Mouse (Mus musculus): ENCODE results near the gene Nacad. TPM values are rescaled to one million over a fixed set of nuclear protein-coding genes. Genes with fewer than 3 reads are reported as not detected.

Nacad gene
- polyA plus RNA-seq, 1 experiment from 2014 or later, result 3.4 TPM

DNA sequence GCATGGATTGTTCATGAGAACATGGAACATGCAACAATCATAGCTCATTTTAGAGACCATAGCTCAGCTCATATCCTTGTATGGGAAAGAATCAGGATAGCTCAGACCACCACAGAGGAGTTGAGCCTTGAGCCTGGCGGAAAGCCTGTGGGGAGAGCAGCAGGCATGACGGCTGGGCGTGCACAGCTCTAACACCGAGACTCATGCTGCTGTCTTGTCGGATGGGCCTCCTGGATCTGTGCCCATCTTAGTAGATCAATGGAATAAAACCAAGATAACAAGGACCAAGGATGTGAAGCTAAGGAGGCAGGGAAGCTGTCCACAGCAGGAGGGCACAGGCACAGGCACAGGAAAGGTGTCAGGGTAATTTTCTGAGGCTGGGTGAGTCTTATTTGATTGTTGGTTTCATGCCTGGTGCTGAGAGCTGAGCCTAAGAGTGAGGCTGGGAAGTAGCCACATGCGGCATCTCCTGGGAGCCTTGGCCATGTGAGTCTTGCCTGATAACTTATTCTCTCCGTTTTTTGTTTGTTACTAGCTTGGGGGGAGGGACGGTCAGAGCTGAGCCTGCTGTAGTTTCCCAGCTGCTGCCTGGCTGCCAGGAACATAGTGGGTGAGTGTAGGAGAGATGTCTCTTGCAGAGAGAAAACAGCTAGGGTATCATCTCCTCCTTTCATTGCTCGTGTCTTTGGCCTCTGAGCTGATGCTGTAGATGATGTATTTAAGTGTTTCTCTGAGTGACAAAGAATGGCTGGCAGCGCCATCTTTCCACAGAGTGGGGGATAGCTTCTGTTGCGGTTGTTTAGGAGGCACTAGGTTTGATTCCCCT lies 37.1 kb downstream of the Nacad start:
- H3K9ac ChIP-seq, result peak overlapping the region; percentile 40; the same call in 1 of the 2 replicates
- no peaks in the 10 kb centered on the region for H3K9me3 ChIP-seq
- H3K27me3 ChIP-seq, result no peaks in the 10 kb centered on the region
- no peak overlapping the region for H3K4me3 ChIP-seq
- H3K36me3 ChIP-seq, result peaks cover 38% of the 10 kb centered on the region
- no peak overlapping the region for H3K4me2 ChIP-seq
- no peak overlapping the region for H3K27ac ChIP-seq
- WGBS, result 72% methylated on average over 11 of the region's 11 CpGs
- peaks cover 7% of the 10 kb centered on the region; the same call in 1 of the 2 replicates for H3K4me1 ChIP-seq
- no peak for ATAC-seq (ENCODE audit: insufficient number of reproducible peaks, insufficient read depth, low FRiP score, low TSS enrichment, low read depth)

DNA sequence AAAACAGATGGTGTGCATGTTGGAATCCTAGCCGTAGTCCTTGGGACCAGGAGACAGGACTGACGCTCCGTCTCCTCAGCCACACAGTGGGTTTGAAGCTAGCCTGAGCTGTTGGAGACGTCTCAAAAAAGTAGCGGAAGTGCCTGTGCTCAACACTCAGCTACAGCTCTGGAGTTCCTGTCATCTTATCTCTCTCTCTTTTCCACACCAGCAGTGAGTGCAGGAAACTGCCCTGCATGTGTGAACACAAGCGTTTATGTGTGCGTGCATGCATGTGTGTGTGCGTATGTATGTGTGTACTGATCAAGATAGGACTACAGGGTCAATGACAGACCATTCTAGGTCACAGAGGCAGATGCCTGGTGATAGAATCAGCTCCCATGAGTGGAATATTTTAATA lies 37.9 kb downstream of the Nacad start:
- WGBS, result 82% methylated on average over 8 of the region's 8 CpGs
- H3K36me3 ChIP-seq, result peaks cover 36% of the 10 kb centered on the region
- no peak for ATAC-seq (ENCODE audit: insufficient number of reproducible peaks, insufficient read depth, low FRiP score, low TSS enrichment, low read depth)

DNA sequence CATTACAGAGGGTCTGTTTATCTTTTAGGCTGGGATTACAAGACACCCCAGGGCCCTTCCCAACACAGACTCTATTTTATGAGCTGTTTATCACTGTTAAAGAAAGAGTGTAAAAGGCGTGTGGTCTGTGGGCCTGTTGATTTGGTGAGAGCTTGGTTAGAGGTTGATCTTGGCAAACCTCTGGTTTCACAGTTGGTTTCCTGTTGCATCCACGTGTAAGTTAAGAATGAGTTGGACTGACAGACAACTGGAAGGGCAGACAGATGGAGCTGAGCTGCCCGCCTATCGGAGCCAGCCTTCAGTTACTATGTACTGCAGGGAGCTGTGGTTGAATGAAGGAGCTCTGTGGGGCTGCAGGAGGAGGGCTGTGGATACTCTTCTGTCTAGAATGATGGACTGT lies 39.4 kb downstream of the Nacad start:
- peaks cover 7% of the 10 kb centered on the region; the same call in 1 of the 2 replicates for H3K4me1 ChIP-seq
- no peak overlapping the region for H3K9ac ChIP-seq
- no peak overlapping the region for H3K4me3 ChIP-seq
- H3K9me3 ChIP-seq, result no peaks in the 10 kb centered on the region
- peaks cover 35% of the 10 kb centered on the region for H3K36me3 ChIP-seq
- H3K4me2 ChIP-seq, result no peak overlapping the region
- H3K27ac ChIP-seq, result no peak overlapping the region
- no peak for ATAC-seq (ENCODE audit: insufficient number of reproducible peaks, insufficient read depth, low FRiP score, low TSS enrichment, low read depth)
- WGBS, result 86% methylated on average over 4 of the region's 4 CpGs
- H3K27me3 ChIP-seq, result no peaks in the 10 kb centered on the region

More for the DNA sequence above, 37.9 kb downstream of the Nacad start:
- Histone ChIP-seq H3K4me2 (no peak overlapping the region), H3K4me3 (no peak overlapping the region), H3K27me3 (no peaks in the 10 kb centered on the region), H3K9ac (no peak overlapping the region), H3K27ac (no peak overlapping the region), H3K9me3 (no peaks in the 10 kb centered on the region), H3K4me1 (peaks cover 7% of the 10 kb centered on the region; the same call in 1 of the 2 replicates)

- H3K4me3 ChIP-seq, result no peak overlapping the region
- 89% methylated on average over 4 of the region's 4 CpGs for WGBS
- H3K27ac ChIP-seq, result no peak overlapping the region
- H3K9ac ChIP-seq, result no peak overlapping the region
- H3K27me3 ChIP-seq, result no peaks in the 10 kb centered on the region
- H3K36me3 ChIP-seq, result peaks cover 17% of the 10 kb centered on the region
- H3K4me1 ChIP-seq, result peaks cover 4% of the 10 kb centered on the region
- H3K9me3 ChIP-seq, result no peaks in the 10 kb centered on the region
- ATAC-seq (ENCODE audit: insufficient number of reproducible peaks, insufficient read depth, low FRiP score, low TSS enrichment, low read depth), result no peak
- H3K4me2 ChIP-seq, result no peak overlapping the region
These were observed 42.7 kb downstream of the Nacad start for GRCm38 (mm10) chr11:6563201-6563600.

- no peak overlapping the region for H3K9ac ChIP-seq
- H3K4me2 ChIP-seq, result no peak overlapping the region
- no peak overlapping the region for H3K4me3 ChIP-seq
- H3K27ac ChIP-seq, result no peak overlapping the region
- peaks cover 4% of the 10 kb centered on the region for H3K4me1 ChIP-seq
- peaks cover 14% of the 10 kb centered on the region for H3K36me3 ChIP-seq
- no peak for ATAC-seq (ENCODE audit: insufficient number of reproducible peaks, insufficient read depth, low FRiP score, low TSS enrichment, low read depth)
- WGBS, result 83% methylated on average over 6 of the region's 6 CpGs
- H3K9me3 ChIP-seq, result no peaks in the 10 kb centered on the region
- no peaks in the 10 kb centered on the region for H3K27me3 ChIP-seq
These were observed 43.5 kb downstream of the Nacad start for GRCm38 (mm10) chr11:6562359-6562758.

GRCm38 (mm10) chr11:6561474-6561873 lies 44.4 kb downstream of the Nacad start:
- H3K9me3 ChIP-seq, result no peaks in the 10 kb centered on the region
- 0 out of 2 replicates have a peak overlapping the region, but pooled peaks have one; percentile 28 for H3K27ac ChIP-seq
- WGBS, result 90% methylated on average over 4 of the region's 4 CpGs
- no peak for ATAC-seq (ENCODE audit: insufficient number of reproducible peaks, insufficient read depth, low FRiP score, low TSS enrichment, low read depth)
- no peak overlapping the region for H3K4me3 ChIP-seq
- no peak overlapping the region for H3K4me2 ChIP-seq
- H3K4me1 ChIP-seq, result peaks cover 4% of the 10 kb centered on the region
- H3K27me3 ChIP-seq, result no peaks in the 10 kb centered on the region
- H3K9ac ChIP-seq, result no peak overlapping the region
- peaks cover 22% of the 10 kb centered on the region for H3K36me3 ChIP-seq

DNA sequence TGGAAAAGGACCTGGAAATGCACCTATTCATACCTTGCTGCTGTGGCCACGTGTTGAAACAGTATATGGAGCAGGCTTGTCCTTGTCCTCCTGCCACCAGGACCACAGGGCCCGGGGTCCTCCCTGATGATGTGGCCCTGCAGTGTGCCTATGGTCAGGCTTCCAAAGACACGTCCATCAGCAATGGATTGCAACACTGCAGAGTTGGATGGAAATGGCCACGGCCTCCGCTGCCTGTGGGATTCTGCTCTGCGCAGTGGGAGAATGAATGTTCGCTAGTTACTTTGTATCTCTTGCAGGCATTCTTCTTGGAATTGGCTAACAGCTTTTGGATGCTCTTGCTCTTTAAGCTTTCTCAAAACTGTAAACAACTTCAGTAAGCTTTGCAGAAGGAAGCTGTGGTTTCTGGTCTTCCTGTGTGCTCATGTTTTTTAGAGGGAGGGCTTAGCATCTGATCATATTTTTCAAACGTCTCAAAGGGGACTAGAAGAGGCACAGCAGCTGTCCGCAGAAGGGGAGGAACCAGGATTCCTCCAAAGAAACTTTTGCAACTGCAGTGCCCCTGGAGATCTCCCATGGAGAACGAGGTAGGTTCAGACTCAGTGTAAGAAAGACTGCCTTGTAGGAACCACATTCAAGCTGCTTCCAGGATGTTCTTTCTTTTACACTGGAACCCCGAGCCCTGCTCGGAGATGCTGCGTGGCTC lies 45.0 kb downstream of the Nacad start:
- peaks cover 4% of the 10 kb centered on the region for H3K4me1 ChIP-seq
- no peak overlapping the region for H3K9ac ChIP-seq
- no peak for ATAC-seq (ENCODE audit: insufficient number of reproducible peaks, insufficient read depth, low FRiP score, low TSS enrichment, low read depth)
- 83% methylated on average over 13 of the region's 13 CpGs for WGBS
- H3K27me3 ChIP-seq, result no peaks in the 10 kb centered on the region
- H3K4me3 ChIP-seq, result no peak overlapping the region
- peak overlapping the region; percentile 28; the same call in 1 of the 2 replicates for H3K27ac ChIP-seq
- peaks cover 22% of the 10 kb centered on the region for H3K36me3 ChIP-seq
- no peak overlapping the region for H3K4me2 ChIP-seq
- no peaks in the 10 kb centered on the region for H3K9me3 ChIP-seq

GRCm38 (mm10) chr11:6559996-6560395 lies 45.9 kb downstream of the Nacad start:
- Histone ChIP-seq H3K27ac (no peak overlapping the region), H3K9me3 (no peaks in the 10 kb centered on the region), H3K4me2 (no peak overlapping the region), H3K9ac (no peak overlapping the region), H3K27me3 (no peaks in the 10 kb centered on the region), H3K36me3 (peaks cover 22% of the 10 kb centered on the region), H3K4me1 (peaks cover 4% of the 10 kb centered on the region), H3K4me3 (no peak overlapping the region)
- WGBS, result 85% methylated on average over 2 of the region's 2 CpGs
- ATAC-seq (ENCODE audit: insufficient number of reproducible peaks, insufficient read depth, low FRiP score, low TSS enrichment, low read depth), result no peak

- ATAC-seq (ENCODE audit: insufficient number of reproducible peaks, insufficient read depth, low FRiP score, low TSS enrichment, low read depth), result no peak
- Histone ChIP-seq H3K36me3 (peaks cover 24% of the 10 kb centered on the region), H3K4me1 (peaks cover 9% of the 10 kb centered on the region), H3K27ac (no peak overlapping the region), H3K4me3 (no peak overlapping the region), H3K4me2 (no peak overlapping the region), H3K9me3 (no peaks in the 10 kb centered on the region), H3K27me3 (no peaks in the 10 kb centered on the region), H3K9ac (no peak overlapping the region)
- WGBS, result 86% methylated on average over 3 of the region's 3 CpGs
These were observed 47.6 kb downstream of the Nacad start for GRCm38 (mm10) chr11:6558234-6558633.

DNA sequence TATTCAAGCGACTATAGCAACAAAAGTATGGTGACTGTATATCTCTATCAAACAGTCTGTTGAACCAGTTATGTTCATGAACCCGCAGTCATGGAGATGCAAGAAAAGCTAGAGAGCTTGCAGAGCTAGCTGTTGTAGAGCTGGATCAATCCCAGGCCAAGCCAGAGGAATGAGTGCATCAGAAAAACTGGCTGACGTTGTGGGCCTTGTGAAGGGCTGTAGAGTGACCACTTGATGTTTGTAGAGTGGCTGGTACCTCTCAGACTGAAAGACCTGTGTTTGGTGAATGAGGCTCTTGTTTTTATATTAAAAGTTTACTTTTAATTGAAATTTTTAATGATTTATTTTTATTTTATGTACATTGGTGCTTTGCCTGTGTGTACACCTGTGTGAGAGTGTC lies 55.7 kb downstream of the Nacad start:
- no peak overlapping the region for H3K4me3 ChIP-seq
- H3K36me3 ChIP-seq, result peaks cover 18% of the 10 kb centered on the region
- ATAC-seq (ENCODE audit: insufficient number of reproducible peaks, insufficient read depth, low FRiP score, low TSS enrichment, low read depth), result no peak
- 92% methylated on average over 3 of the region's 3 CpGs for WGBS
- no peaks in the 10 kb centered on the region for H3K27me3 ChIP-seq
- H3K9me3 ChIP-seq, result no peaks in the 10 kb centered on the region
- no peak overlapping the region for H3K4me2 ChIP-seq
- no peak overlapping the region for H3K27ac ChIP-seq
- no peak overlapping the region for H3K9ac ChIP-seq
- H3K4me1 ChIP-seq, result peaks cover 17% of the 10 kb centered on the region

DNA sequence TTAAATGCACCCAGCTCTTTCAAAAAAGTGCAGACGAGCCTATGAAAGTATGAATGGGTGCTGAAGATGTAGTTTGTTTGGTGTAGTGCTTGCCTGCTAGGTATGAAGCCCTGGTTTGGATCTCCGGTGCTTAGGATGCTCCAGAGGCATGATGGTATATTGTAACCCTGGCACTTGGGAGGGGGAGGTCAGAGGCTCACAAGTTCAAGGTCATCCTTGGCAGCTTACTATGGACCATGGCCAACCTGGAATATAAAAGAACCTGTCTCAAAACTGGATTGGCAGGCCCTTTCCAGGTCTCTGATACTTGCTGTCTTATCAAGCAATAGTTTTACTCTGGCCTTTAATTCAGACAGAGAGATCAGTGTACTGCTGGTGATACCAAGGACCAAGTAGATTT lies 56.1 kb downstream of the Nacad start:
- no peaks in the 10 kb centered on the region for H3K9me3 ChIP-seq
- no peak overlapping the region for H3K4me2 ChIP-seq
- H3K27me3 ChIP-seq, result no peaks in the 10 kb centered on the region
- H3K9ac ChIP-seq, result no peak overlapping the region
- no peak for ATAC-seq (ENCODE audit: insufficient number of reproducible peaks, insufficient read depth, low FRiP score, low TSS enrichment, low read depth)
- H3K4me3 ChIP-seq, result no peak overlapping the region
- no peak overlapping the region for H3K27ac ChIP-seq
- 93% methylated on average over 2 of the region's 2 CpGs for WGBS
- peaks cover 18% of the 10 kb centered on the region for H3K36me3 ChIP-seq
- H3K4me1 ChIP-seq, result peaks cover 14% of the 10 kb centered on the region
